Mouse (Mus musculus): ENCODE measurements around the gene Sf3b3.

GRCm38 (mm10) chr8:110760280-110760940, 86.2 kb downstream of the Sf3b3 start:
- TF ChIP-seq CTCF (IDR thresholded peaks at IDR 0.05; ENCODE audit: low read depth), result no peak
- TF ChIP-seq EP300 (optimal IDR thresholded peaks at IDR 0.05), result no peak

All from stomach, postnatal 0 days (tissue).